Mouse (Mus musculus) thymus, adult 2 months (tissue): ENCODE results near the gene Trim10.
"Not testable (repeated sequence)": the region's sequence is repeated elsewhere in the genome, so short reads cannot be mapped to it uniquely, and the experiment has no call there.

ENCODE experiments used
- CTCF ChIP-seq: fragments of 200-500 bp; IDR thresholded peaks from 2 replicates; pipeline ENCODE4 v1.5.1; 2012; ENCODE audit warnings: mild to moderate bottlenecking, control low read depth, low read length, moderate library complexity, borderline replicate concordance; ENCODE audit not compliant: control insufficient read depth, poor library complexity, insufficient read depth; ENCODE audit errors: extremely low read depth
- POLR2A ChIP-seq: fragments of 200-500 bp; IDR thresholded peaks from 2 replicates; pipeline ENCODE4 v1.6.1; 2012; ENCODE audit warnings: mild to moderate bottlenecking, low read length, control low read depth, moderate library complexity; ENCODE audit not compliant: control insufficient read depth, poor library complexity, insufficient read depth; ENCODE audit errors: extremely low read depth

DNA sequence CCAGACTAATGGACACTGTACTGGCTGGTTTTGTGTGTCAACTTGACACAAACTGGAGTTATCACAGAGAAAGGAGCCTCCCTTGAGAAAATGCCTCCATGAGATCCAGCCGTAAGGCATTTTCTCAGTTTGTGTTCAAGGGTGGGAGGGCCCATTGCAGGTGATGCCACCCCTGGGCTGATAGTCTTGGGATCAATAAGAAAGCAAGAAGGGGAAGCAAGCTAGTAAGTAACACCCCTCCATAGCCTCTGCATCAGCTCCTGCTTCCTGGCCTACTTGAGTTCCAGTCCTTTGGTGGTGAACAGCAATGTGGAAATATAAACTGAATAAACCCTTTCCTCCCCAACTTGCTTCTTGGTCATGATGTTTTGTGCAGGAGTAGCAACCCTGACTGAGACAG lies 22.1 kb downstream of the Trim10 start:
- TF ChIP-seq POLR2A, CTCF: not testable (repeated sequence)
